Mouse (Mus musculus): ENCODE results near the gene Sppl2b.

- TF ChIP-seq GATA1 (IDR thresholded peaks at IDR 0.05; ENCODE audit: borderline replicate concordance, low read length) (no peak), FLI1 (IDR thresholded peaks at IDR 0.05; ENCODE audit: low read length) (no peak)
Measured at GRCm38 (mm10) chr10:80854913-80855748, at the start of gene Sppl2b, which contains the start of gene Lsm7.
